Mouse (Mus musculus): Measurements from ENCODE around the gene Gan. TPM values are rescaled to one million over a fixed set of nuclear protein-coding genes. Genes with fewer than 3 reads are reported as not detected.

The Gan gene
- total and polyA plus RNA-seq, 2 experiments from 2014 or later = 4.8 to 13.6 TPM

- 86% methylated on average over 2 of the region's 2 CpGs for WGBS
- no peak for ATAC-seq
- no peak for TF ChIP-seq CTCF (IDR thresholded peaks at IDR 0.05; ENCODE audit: low read depth)
These were observed 20.1 kb downstream of the Gan start for GRCm38 (mm10) chr8:117178039-117178438.

GRCm38 (mm10) chr8:117178676-117179075 lies 20.7 kb downstream of the Gan start:
- H3K4me1 ChIP-seq (ENCODE audit: insufficient read depth) = no peaks in the 10 kb centered on the region
- ATAC-seq (no peak), DNase-seq (no peak)
- H3K9me3 ChIP-seq (ENCODE audit: low read length) = no peaks in the 10 kb centered on the region
- WGBS = 87% methylated on average over 6 of the region's 6 CpGs
- H3K4me2 ChIP-seq (ENCODE audit: low read depth) = no peak overlapping the region
- no peak overlapping the region for H3K9ac ChIP-seq
- H3K36me3 ChIP-seq (ENCODE audit: insufficient read depth) = peaks cover 7% of the 10 kb centered on the region; the same call in 1 of the 2 replicates
- TF ChIP-seq CTCF (IDR thresholded peaks at IDR 0.05; ENCODE audit: low read depth) = no peak
- H3K4me3 ChIP-seq (ENCODE audit: low read depth, low read length) = no peak overlapping the region
- H3K27me3 ChIP-seq (ENCODE audit: insufficient read depth, low read length) = no peaks in the 10 kb centered on the region
- no peak overlapping the region for H3K27ac ChIP-seq (ENCODE audit: low read depth, low read length)

More at GRCm38 (mm10) chr8:117178039-117178438, 20.1 kb downstream of the Gan start:
- DNase-seq = no peak
- Histone ChIP-seq H3K36me3 (ENCODE audit: insufficient read depth) (peaks cover 6% of the 10 kb centered on the region; the same call in 1 of the 2 replicates), H3K27ac (ENCODE audit: low read depth, low read length) (no peak overlapping the region), H3K4me3 (ENCODE audit: low read depth, low read length) (no peak overlapping the region), H3K9ac (no peak overlapping the region), H3K9me3 (ENCODE audit: low read length) (no peaks in the 10 kb centered on the region), H3K4me2 (ENCODE audit: low read depth) (no peak overlapping the region), H3K27me3 (ENCODE audit: insufficient read depth, low read length) (no peaks in the 10 kb centered on the region), H3K4me1 (ENCODE audit: insufficient read depth) (no peaks in the 10 kb centered on the region)

GRCm38 (mm10) chr8:117182746-117183145 lies 24.8 kb downstream of the Gan start:
- Histone ChIP-seq H3K4me1 (ENCODE audit: insufficient read depth) (no peaks in the 10 kb centered on the region), H3K27ac (ENCODE audit: low read depth, low read length) (no peak overlapping the region), H3K9ac (no peak overlapping the region), H3K27me3 (ENCODE audit: insufficient read depth, low read length) (no peaks in the 10 kb centered on the region), H3K9me3 (ENCODE audit: low read length) (no peaks in the 10 kb centered on the region), H3K36me3 (ENCODE audit: insufficient read depth) (peaks cover 26% of the 10 kb centered on the region), H3K4me2 (ENCODE audit: low read depth) (no peak overlapping the region), H3K4me3 (ENCODE audit: low read depth, low read length) (no peak overlapping the region)
- TF ChIP-seq CTCF (IDR thresholded peaks at IDR 0.05; ENCODE audit: low read depth) = 0 out of 2 replicates have a peak, but pooled peaks have one; percentile 25
- ATAC-seq (no peak), DNase-seq (no peak)
- WGBS = 96% methylated on average over 4 of the region's 4 CpGs

- Histone ChIP-seq H3K27ac (ENCODE audit: low read depth, low read length) (no peak overlapping the region), H3K36me3 (ENCODE audit: insufficient read depth) (peaks cover 37% of the 10 kb centered on the region), H3K9me3 (ENCODE audit: low read length) (no peaks in the 10 kb centered on the region), H3K27me3 (ENCODE audit: insufficient read depth, low read length) (no peaks in the 10 kb centered on the region), H3K9ac (no peak overlapping the region), H3K4me2 (ENCODE audit: low read depth) (no peak overlapping the region), H3K4me1 (ENCODE audit: insufficient read depth) (no peaks in the 10 kb centered on the region), H3K4me3 (ENCODE audit: low read depth, low read length) (no peak overlapping the region)
- no peak for TF ChIP-seq CTCF (IDR thresholded peaks at IDR 0.05; ENCODE audit: low read depth)
- 95% methylated on average over 8 of the region's 8 CpGs for WGBS
- no peak for ATAC-seq
- no peak for DNase-seq
These were observed 25.9 kb downstream of the Gan start for GRCm38 (mm10) chr8:117183664-117184377.

- Histone ChIP-seq H3K27me3 (ENCODE audit: insufficient read depth, low read length) (no peaks in the 10 kb centered on the region), H3K4me1 (ENCODE audit: insufficient read depth) (no peaks in the 10 kb centered on the region), H3K4me3 (ENCODE audit: low read depth, low read length) (no peak overlapping the region), H3K4me2 (ENCODE audit: low read depth) (no peak overlapping the region), H3K36me3 (ENCODE audit: insufficient read depth) (peaks cover 54% of the 10 kb centered on the region), H3K9me3 (ENCODE audit: low read length) (no peaks in the 10 kb centered on the region), H3K9ac (no peak overlapping the region), H3K27ac (ENCODE audit: low read depth, low read length) (no peak overlapping the region)
- WGBS = 37% methylated on average over 4 of the region's 4 CpGs
- no peak for TF ChIP-seq CTCF (IDR thresholded peaks at IDR 0.05; ENCODE audit: low read depth)
- DNase-seq = peak; percentile 70
- ATAC-seq = peak; percentile 23
These were observed 36.4 kb downstream of the Gan start for GRCm38 (mm10) chr8:117194355-117194754.

GRCm38 (mm10) chr8:117196593-117196992 lies 38.7 kb downstream of the Gan start:
- Histone ChIP-seq H3K4me2 (ENCODE audit: low read depth) (no peak overlapping the region), H3K27me3 (ENCODE audit: insufficient read depth, low read length) (no peaks in the 10 kb centered on the region), H3K9ac (no peak overlapping the region), H3K36me3 (ENCODE audit: insufficient read depth) (peaks cover 48% of the 10 kb centered on the region), H3K9me3 (ENCODE audit: low read length) (no peaks in the 10 kb centered on the region), H3K4me1 (ENCODE audit: insufficient read depth) (no peaks in the 10 kb centered on the region), H3K27ac (ENCODE audit: low read depth, low read length) (no peak overlapping the region), H3K4me3 (ENCODE audit: low read depth, low read length) (no peak overlapping the region)
- no peak for DNase-seq
- ATAC-seq = no peak
- WGBS = 99% methylated on average over 4 of the region's 4 CpGs
- TF ChIP-seq CTCF (IDR thresholded peaks at IDR 0.05; ENCODE audit: low read depth) = no peak

- ATAC-seq (no peak), DNase-seq (no peak)
- Histone ChIP-seq H3K9me3 (ENCODE audit: low read length) (no peaks in the 10 kb centered on the region), H3K4me1 (ENCODE audit: insufficient read depth) (no peaks in the 10 kb centered on the region), H3K4me2 (ENCODE audit: low read depth) (no peak overlapping the region), H3K9ac (no peak overlapping the region), H3K27ac (ENCODE audit: low read depth, low read length) (0 out of 2 replicates have a peak overlapping the region, but pooled peaks have one; percentile 40), H3K36me3 (ENCODE audit: insufficient read depth) (peaks cover 43% of the 10 kb centered on the region), H3K4me3 (ENCODE audit: low read depth, low read length) (no peak overlapping the region), H3K27me3 (ENCODE audit: insufficient read depth, low read length) (no peaks in the 10 kb centered on the region)
- 84% methylated on average over 6 of the region's 6 CpGs for WGBS
- no peak for TF ChIP-seq CTCF (IDR thresholded peaks at IDR 0.05; ENCODE audit: low read depth)
These were observed 39.6 kb downstream of the Gan start for GRCm38 (mm10) chr8:117197551-117197950.
